Mouse (Mus musculus) v-Abl transformed pro-B cells (cell line): Measurements from ENCODE around the gene Pde10a.

Experiments
- in situ Hi-C, 2 experiments: fragments of 400-800 bp; cut with MboI; formaldehyde crosslinking; loops; one replicate each; pipeline ENCODE4 v1.15.1; 2025; ENCODE audit not compliant: unreplicated experiment in 2 of 2

The Pde10a gene

GRCm38 (mm10) chr17:8525225-8525721, at the start of gene Pde10a:
Gene Pde10a (plus strand): TSS chr17:8525372.
- in situ Hi-C loops = no loop called here

GRCm38 (mm10) chr17:8478554-8478953, 46.6 kb upstream of the Pde10a start:
- in situ Hi-C loops = no loop called here

- in situ Hi-C loops = no loop called here
Measured at GRCm38 (mm10) chr17:8479493-8480128, 45.6 kb upstream of the Pde10a start.

GRCm38 (mm10) chr17:8481797-8482196, 43.4 kb upstream of the Pde10a start:
- in situ Hi-C loops = no loop called here

- in situ Hi-C loops = no loop called here
Measured at GRCm38 (mm10) chr17:8482876-8483275, 42.3 kb upstream of the Pde10a start.

GRCm38 (mm10) chr17:8484246-8484645, 40.9 kb upstream of the Pde10a start:
- in situ Hi-C loops = no loop called here

GRCm38 (mm10) chr17:8485146-8485545, 40.0 kb upstream of the Pde10a start:
- in situ Hi-C loops = no loop called here

- in situ Hi-C loops = no loop called here
Measured at GRCm38 (mm10) chr17:8487824-8488223, 37.3 kb upstream of the Pde10a start.

GRCm38 (mm10) chr17:8490971-8491370, 34.2 kb upstream of the Pde10a start:
- in situ Hi-C loops = no loop called here

GRCm38 (mm10) chr17:8493461-8493860, 31.7 kb upstream of the Pde10a start:
- in situ Hi-C loops = no loop called here

GRCm38 (mm10) chr17:8498151-8498550, 27.0 kb upstream of the Pde10a start:
- in situ Hi-C loops = no loop called here

- in situ Hi-C loops = no loop called here
Measured at GRCm38 (mm10) chr17:8498655-8499054, 26.5 kb upstream of the Pde10a start.

GRCm38 (mm10) chr17:8499564-8500117, 25.5 kb upstream of the Pde10a start:
- in situ Hi-C loops = no loop called here

- in situ Hi-C loops = no loop called here
Measured at GRCm38 (mm10) chr17:8504381-8504780, 20.8 kb upstream of the Pde10a start.

GRCm38 (mm10) chr17:8505669-8506426, 19.3 kb upstream of the Pde10a start:
- in situ Hi-C loops = no loop called here

- in situ Hi-C loops = no loop called here
Measured at GRCm38 (mm10) chr17:8506726-8507125, 18.4 kb upstream of the Pde10a start.

- in situ Hi-C loops = no loop called here
Measured at GRCm38 (mm10) chr17:8507654-8508053, 17.5 kb upstream of the Pde10a start.

- in situ Hi-C loops = no loop called here
Measured at GRCm38 (mm10) chr17:8508305-8509141, 16.6 kb upstream of the Pde10a start.

GRCm38 (mm10) chr17:8516006-8516405, 9.2 kb upstream of the Pde10a start:
- in situ Hi-C loops = no loop called here

- in situ Hi-C loops = no loop called here
Measured at GRCm38 (mm10) chr17:8523986-8524385, 1.2 kb upstream of the Pde10a start.
